Mouse (Mus musculus) inflammation-experienced regulatory T-cells, adult 16 weeks (primary cell): ENCODE measurements around the gene Gm45785. TPM values are rescaled to one million over a fixed set of nuclear protein-coding genes. Genes with fewer than 3 reads are reported as not detected.

Source experiments
- polyA plus RNA-seq: library from polyadenylated mRNA; unstranded; fragments of 100-300 nt; shearing (Covaris generic); gene quantifications from one replicate; pipeline ENCODE4 v1.2.1, GENCODE M21; 2017

Gene Gm45785
- not detected for polyA plus RNA-seq

DNA sequence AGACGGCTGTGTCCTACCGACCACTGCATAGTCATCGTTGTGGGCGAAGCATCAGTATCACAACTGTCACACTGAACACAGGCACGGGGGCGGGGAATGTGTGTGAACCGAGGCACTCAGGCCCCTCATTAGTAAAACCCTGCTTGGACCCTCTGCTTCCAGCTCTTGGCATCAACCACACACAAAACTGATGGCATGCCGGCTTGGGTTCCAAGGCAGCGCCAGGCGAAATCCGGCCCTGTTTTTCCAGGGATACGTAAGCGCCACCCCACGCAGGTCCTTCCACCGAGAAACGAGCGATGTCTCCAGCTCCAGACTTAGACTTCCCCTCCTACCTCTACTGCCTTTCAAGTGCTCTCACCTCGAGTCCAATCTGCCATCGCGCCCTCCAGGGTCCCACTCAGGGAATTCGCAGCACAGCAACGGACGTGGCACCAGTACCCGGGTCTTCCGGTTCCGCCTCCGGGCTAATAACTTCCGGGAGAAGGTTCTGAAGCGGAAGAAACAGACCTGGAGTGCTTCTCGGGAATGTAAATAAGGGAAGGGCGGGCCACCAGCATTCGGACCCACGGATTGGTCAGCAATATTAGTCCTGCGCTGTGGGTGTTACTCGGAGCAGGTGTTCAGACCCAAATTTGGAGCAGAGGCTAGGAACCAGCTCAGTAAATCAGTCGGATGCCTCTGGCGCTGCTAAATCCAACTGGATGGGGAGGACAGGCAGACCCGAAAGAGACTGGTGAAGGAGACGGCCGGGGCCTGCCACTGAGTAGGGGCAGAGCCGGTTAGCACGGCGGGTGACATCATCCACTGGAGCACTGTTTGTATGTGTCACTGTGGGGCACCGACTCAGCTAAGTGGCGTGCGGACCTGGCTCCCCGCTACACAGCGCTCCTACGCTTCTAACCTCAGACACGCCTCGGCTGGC lies at the start of gene Gm45785:
Gene Gm45785 (minus strand): TSS at position 472 of the 925 bp plus-strand sequence.

DNA sequence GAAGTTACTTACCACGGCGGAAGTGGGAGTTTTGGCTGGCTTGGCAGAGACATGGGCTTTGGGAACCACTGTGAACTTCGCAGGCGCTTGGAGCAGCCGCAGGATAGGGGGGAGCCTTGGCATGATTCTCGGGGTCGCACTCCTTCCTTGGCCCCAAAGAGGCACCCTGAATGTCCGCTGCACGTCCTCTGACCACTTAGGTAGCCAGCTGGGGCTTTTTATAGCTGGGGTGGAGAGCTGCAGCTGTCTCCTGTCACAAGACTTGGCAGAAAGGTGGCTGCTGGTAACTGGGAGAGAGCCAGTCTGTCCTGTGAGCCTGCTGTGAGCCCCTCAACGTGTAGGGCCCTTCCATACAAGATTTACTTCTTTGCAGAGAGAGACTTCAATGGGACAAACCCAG lies 44.1 kb upstream of the Gm45785 start, which contains the start of gene Cox8b:
Gene Cox8b (minus strand): TSS at position 227 of the 400 bp plus-strand sequence.

DNA sequence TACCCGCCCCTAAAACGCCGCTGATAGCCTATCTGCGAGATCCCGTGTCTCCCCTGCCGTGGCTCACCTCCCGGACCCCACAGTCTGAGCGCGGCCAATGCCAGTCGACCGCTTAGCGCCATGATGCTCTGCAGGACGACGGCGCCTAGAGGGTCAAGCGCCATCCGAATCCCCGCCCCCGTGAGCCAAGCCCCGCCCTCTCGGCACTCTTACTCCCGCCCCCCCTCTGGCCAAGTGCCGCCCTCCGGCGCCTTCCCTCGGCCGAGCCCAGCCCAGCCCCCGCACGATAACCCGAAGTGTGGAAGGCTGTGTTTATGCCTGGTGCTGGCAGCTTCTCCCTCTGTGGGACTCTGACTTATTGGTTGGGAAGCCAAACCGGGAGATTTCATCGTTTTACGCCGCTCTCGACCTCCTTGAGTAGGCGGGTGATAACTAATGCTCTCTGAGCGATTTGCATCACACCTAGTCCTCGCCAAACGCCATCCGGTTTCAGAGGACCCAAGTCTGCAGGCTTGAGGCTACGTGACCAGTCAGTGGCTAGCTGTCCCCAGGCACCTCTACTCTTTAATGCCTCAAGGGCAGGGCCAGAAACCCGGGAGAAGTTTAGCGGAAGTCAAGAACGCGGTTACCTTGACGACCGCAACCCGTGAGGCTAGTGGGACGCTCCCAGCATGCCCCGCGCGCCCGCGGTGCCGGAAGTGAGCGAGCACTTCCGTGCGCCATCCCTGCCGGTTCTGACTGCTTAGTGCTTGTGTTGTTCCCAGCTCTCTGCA lies 25.8 kb upstream of the Gm45785 start, which contains the start of the genes Psmd13 and Sirt3:
Gene Psmd13 (plus strand): TSS at position 273 of the 773 bp plus-strand sequence.
Gene Sirt3 (minus strand): TSS at position 614 of the 773 bp plus-strand sequence.

DNA sequence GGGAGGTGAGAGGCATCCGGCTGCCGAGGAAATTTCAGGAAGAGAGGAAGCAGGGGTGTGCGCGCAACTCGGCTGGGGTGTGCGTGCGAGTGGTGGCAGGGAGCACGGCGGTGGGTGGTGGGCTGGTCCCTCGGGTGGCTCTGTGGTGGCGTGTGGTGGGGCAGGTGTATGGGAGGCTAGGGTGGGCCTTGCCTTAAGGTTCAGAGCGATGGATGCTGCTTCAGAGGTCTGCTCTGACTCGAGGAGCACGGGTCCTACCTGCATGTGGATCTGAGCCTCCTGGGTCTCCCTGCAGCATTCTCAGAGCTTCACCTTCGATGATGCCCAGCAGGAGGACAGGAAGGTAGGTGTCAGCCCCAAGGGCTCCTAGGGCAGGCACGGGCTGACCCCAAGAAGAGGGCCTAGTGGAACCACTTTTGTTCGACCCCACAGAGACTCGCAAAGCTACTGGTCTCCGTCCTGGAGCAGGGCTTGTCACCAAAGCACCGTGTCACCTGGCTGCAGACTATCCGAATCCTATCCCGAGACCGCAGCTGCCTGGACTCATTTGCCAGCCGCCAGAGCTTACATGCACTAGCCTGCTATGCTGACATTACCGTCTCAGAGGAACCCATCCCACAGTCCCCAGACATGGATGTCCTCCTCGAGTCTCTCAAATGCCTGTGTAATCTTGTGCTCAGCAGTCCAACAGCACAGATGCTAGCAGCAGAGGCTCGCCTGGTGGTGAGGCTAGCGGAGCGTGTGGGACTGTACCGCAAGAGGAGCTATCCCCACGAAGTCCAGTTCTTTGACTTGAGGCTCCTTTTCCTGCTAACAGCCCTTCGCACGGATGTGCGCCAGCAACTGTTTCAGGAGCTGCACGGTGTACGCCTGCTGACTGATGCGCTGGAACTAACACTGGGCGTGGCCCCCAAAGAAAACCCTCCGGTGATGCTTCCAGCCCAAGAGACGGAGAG lies 1.7 kb upstream of the Gm45785 start, which contains the start of gene Bet1l:
Gene Bet1l (minus strand): TSS at position 28 of the 956 bp plus-strand sequence.

DNA sequence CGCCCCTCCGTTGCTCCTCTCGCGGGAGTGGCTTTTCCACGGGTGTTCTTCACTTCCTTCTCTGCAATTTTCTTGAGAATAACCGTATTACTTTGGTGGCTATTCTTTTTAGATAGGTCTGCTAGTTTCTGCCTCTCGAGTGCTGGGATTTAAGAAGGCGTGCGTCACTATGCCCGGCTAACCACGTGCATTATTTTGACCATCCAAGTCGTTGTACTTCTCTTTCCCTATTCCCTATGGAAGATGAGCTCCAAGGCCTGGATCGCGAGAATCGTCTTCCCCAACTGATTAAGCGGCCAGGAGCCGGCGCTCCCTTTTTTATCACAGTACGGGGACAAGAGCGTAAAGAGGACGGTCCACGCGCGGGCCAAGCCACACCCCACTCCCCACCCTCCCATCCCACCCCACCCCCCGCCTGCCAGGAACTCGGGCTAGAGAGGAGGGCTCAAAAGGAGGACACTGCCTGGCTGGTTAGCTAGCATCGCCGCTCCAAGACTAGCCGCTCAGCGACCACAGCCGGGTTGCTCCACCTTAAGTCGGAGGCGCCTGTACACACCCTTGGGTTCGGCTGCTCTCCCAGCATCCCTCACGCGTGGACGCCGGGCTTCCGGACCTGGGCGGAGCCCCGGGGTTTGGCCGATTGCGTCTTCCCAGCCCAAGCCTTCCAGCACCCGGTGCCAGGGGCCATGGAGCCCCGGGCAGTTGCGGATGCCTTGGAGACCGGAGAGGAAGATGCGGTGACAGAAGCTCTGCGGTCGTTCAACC lies 836 bp upstream of the Gm45785 start, which contains the start of gene Ric8a:
Gene Ric8a (plus strand): TSS at position 173 of the 765 bp plus-strand sequence.

DNA sequence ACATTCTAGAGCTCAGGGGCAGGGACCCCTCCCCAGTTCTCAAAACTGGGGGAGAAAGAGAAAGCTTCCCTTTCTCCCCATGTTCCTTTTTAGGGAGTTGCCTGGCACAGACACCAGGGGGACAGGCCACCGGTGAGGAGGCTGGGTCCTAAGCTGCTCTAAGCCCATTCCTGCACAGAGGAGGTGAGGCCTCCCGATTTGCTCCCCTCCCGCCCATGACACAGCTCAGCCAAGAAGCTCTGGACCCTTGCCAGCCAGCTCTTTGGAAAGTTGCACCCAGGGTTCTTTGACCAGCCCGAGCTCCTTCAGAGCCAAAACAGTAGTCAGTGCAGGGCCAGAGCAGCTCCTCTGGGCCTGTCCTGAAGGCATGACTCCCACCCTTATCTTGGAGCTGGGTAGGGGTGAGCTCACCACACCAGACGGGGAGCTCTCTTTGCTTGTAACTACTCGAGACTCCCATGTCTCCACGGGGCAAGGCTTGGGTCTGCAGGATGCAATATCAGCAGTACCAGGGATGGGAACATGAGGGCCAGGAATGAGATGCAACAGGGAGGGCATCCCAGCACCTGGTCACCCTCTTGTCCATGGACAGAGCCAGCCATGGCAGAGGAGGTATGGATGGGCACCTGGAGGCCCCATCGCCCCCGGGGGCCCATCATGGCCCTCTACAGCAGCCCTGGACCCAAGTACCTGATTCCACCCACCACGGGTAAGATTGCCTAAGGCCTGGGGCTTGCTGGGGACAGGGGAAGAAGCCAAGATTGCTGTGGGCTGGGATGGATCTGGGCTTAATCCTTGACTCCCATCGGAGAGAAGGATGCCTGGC lies 8.2 kb downstream of the Gm45785 start, which contains the start of gene Odf3:
Gene Odf3 (plus strand): TSS at position 51 of the 826 bp plus-strand sequence.

DNA sequence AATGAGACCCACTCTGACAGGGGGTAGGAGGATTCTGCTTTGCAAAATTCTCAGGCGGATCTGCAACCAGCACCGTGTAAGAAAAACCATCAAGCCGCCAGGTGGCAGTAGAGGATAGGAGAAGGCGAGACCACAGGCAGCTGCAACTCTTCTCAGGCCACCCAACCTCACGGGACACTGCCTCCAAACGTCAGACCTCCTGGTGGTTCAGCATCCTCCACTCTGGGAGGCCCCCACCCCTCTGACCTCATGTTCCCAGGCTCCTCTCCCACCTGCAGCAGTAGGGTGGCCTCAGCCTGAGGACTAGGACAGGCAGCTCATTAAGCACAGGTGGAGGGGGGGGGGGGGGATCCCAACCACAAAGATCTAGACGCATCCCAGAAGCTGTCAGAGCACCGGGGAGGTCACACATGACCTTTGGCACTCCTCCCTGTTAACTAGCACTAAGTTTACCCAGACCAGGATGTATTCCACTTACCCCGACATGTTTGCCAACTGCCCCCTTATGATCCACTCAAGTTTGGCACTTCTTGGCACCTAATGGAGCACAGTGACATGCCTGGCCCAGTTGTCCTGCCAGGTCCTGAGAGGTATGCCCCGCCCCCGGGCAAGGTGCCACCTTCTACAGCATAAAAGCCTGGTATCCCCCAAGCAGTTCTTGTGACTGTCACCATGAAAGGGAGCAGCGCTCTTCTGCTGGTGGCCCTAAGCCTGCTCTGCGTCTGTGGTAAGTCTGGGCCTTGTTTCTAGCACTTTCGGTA lies 11.0 kb downstream of the Gm45785 start, which contains the start of gene Scgb1c1:
Gene Scgb1c1 (plus strand): TSS at position 643 of the 761 bp plus-strand sequence.

GRCm38 (mm10) chr7:140834968-140835757 lies 21.0 kb downstream of the Gm45785 start, which contains the start of gene Urah:
Gene Urah (plus strand): TSS chr7:140835018.

GRCm38 (mm10) chr7:140821653-140822329 lies 34.3 kb downstream of the Gm45785 start, which contains the start of gene Zfp941:
Gene Zfp941 (minus strand): TSS chr7:140822178.

GRCm38 (mm10) chr7:140787406-140788052 lies 68.6 kb downstream of the Gm45785 start, which contains the start of gene Syce1:
Gene Syce1 (minus strand): TSS chr7:140787852.

Other genes starting within 250 kb of the Gm45785 start
- gene Olfr61, start 227.4 kb downstream of the Gm45785 start, polyA plus RNA-seq, result not detected
- gene Olfr53, start 209.9 kb downstream of the Gm45785 start, polyA plus RNA-seq, result not detected
- 0.02 TPM for gene Olfr539, start 196.4 kb downstream of the Gm45785 start, polyA plus RNA-seq
- not detected for gene Olfr45, start 174.4 kb downstream of the Gm45785 start, polyA plus RNA-seq
- not detected for gene Olfr541, start 159.1 kb downstream of the Gm45785 start, polyA plus RNA-seq
- gene Cyp2e1, start 92.6 kb downstream of the Gm45785 start, polyA plus RNA-seq, result not detected
- gene Syce1, start 68.5 kb downstream of the Gm45785 start, polyA plus RNA-seq, result 0.66 TPM
- gene Zfp941, start 34.2 kb downstream of the Gm45785 start, polyA plus RNA-seq, result 0.20 TPM
- gene Urah, start 21.3 kb downstream of the Gm45785 start, polyA plus RNA-seq, result not detected
- not detected for gene Scgb1c1, start 10.8 kb downstream of the Gm45785 start, polyA plus RNA-seq
- not detected for gene Odf3, start 8.5 kb downstream of the Gm45785 start, polyA plus RNA-seq
- 165 TPM for gene Ric8a, start 626 bp upstream of the Gm45785 start, polyA plus RNA-seq
- 56.9 TPM for gene Bet1l, start 1.2 kb upstream of the Gm45785 start, polyA plus RNA-seq
- gene Psmd13, start 25.6 kb upstream of the Gm45785 start, polyA plus RNA-seq, result 242 TPM
- 13.3 TPM for gene Sirt3, start 26.0 kb upstream of the Gm45785 start, polyA plus RNA-seq
- gene Cox8b, start 44.1 kb upstream of the Gm45785 start, polyA plus RNA-seq, result not detected
- gene Nlrp6, start 64.6 kb upstream of the Gm45785 start, polyA plus RNA-seq, result not detected
- 45.4 TPM for gene Pgghg, start 85.1 kb upstream of the Gm45785 start, polyA plus RNA-seq
- 1.0 TPM for gene Ifitm5, start 94.0 kb upstream of the Gm45785 start, polyA plus RNA-seq
- not detected for gene Gm45717, start 99.6 kb upstream of the Gm45785 start, polyA plus RNA-seq
- gene Ifitm2, start 99.7 kb upstream of the Gm45785 start, polyA plus RNA-seq, result 35.4 TPM
- gene Ifitm1, start 110.9 kb upstream of the Gm45785 start, polyA plus RNA-seq, result 0.77 TPM
- 6.3 TPM for gene Ifitm3, start 154.4 kb upstream of the Gm45785 start, polyA plus RNA-seq
- gene Ifitm6, start 161.6 kb upstream of the Gm45785 start, polyA plus RNA-seq, result not detected
- gene Gm17387, start 172.8 kb upstream of the Gm45785 start, polyA plus RNA-seq, result not detected
- gene B4galnt4, start 204.8 kb upstream of the Gm45785 start, polyA plus RNA-seq, result 21.9 TPM
- 422 TPM for gene Pkp3, start 221.9 kb upstream of the Gm45785 start, polyA plus RNA-seq
- 261 TPM for gene Sigirr, start 244.2 kb upstream of the Gm45785 start, polyA plus RNA-seq